Mouse (Mus musculus) forebrain, embryonic 12.5 days (tissue): ENCODE measurements at regions not wholly inside any gene's neighbourhood (a gene's known extent, or its start where the extent isn't known, plus 50 kb on each side); places are given as distances from the start of the nearest gene placed in this dataset.

Experiments
- ATAC-seq: fragments of 200-750 bp; cut with Nextera tagmentation; 2 replicates; pipeline ENCODE4 v1.8.0; 2017; ENCODE audit warnings: moderate TSS enrichment; ENCODE audit not compliant: low FRiP score
- H3K27ac ChIP-seq: fragments of 300-500 bp; sonication (generic); 2 replicates; pipeline ENCODE4 v1.5.1; 2016; ENCODE audit warnings: mild to moderate bottlenecking
- H3K27me3 ChIP-seq: fragments of 300-500 bp; sonication (generic); 2 replicates; pipeline ENCODE4 v1.6.1; 2016; ENCODE audit warnings: mild to moderate bottlenecking
- H3K36me3 ChIP-seq: fragments of 300-500 bp; sonication (generic); replicated peaks from 2 replicates; pipeline ENCODE4 v1.6.1; 2016; ENCODE audit warnings: mild to moderate bottlenecking
- H3K4me1 ChIP-seq: fragments of 300-500 bp; sonication (generic); 2 replicates; pipeline ENCODE4 v1.6.1; 2016
- H3K4me2 ChIP-seq: fragments of 300-500 bp; sonication (generic); 2 replicates; pipeline ENCODE4 v1.6.1; 2016; ENCODE audit warnings: mild to moderate bottlenecking, moderate library complexity
- H3K4me3 ChIP-seq: fragments of 300-500 bp; sonication (generic); replicated peaks from 2 replicates; pipeline ENCODE4 v1.5.1; 2016; ENCODE audit warnings: mild to moderate bottlenecking
- H3K9ac ChIP-seq: fragments of 300-500 bp; sonication (generic); 2 replicates; pipeline ENCODE4 v1.6.1; 2016; ENCODE audit warnings: mild to moderate bottlenecking
- H3K9me3 ChIP-seq: fragments of 300-500 bp; sonication (generic); 2 replicates; pipeline ENCODE4 v1.6.1; 2016
- WGBS: fragments of 180-500 bp; shearing (Covaris S2); methylation state at CpG from one replicate; pipeline ENCODE4 v1.1.7; 2016; 5-methylcytosine and 5-hydroxymethylcytosine counted together

DNA sequence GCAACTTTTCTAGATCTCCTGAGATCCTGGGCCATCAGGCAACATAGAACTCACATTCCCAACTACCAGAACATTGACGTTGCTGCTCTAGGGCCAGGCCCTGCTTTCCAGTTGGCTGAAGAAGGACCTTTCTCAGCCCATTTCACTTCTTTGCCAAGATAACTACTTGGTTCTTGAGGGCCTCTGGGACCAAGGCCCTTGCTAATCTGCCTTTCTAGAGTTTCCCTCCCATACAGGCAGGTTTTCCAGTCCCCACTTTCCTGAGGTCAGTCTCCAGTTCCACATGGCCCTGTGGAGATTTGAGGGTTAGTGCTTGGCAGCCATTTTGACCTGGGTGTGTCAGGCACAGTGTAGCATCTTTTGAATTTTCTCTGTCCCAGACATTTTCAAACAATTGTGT, 223.9 kb upstream of the Klhl29 start:
- H3K9ac ChIP-seq, result no peak overlapping the region
- no peaks in the 10 kb centered on the region for H3K36me3 ChIP-seq
- peaks cover 6% of the 10 kb centered on the region for H3K4me1 ChIP-seq
- H3K9me3 ChIP-seq, result no peaks in the 10 kb centered on the region
- H3K4me2 ChIP-seq, result no peak overlapping the region
- H3K27me3 ChIP-seq, result no peaks in the 10 kb centered on the region
- ATAC-seq, result no peak
- WGBS, result 93% methylated on average over 1 of the region's 1 CpGs
- H3K4me3 ChIP-seq, result no peak overlapping the region
- H3K27ac ChIP-seq, result no peak overlapping the region

DNA sequence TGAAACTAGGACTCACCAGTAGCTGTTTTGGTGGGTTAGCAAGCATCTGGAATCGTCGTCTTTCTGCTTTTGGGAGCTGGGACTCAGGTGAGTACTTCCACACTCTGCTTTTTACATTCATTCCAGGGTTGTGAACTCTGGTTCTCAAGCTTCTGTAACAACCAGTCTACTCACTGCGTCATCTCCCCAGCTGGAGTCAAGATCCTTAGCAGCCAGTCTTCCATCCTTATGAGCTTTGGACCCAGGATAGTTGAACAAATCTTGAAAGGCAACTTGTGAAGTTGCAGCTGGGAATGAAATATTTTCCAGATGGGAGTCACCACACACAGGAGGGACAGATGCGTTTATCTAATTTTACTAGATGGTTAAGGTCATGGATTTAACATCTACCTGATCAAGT, 223.5 kb upstream of the Klhl29 start:
- Histone ChIP-seq H3K27me3 (no peaks in the 10 kb centered on the region), H3K9me3 (no peaks in the 10 kb centered on the region), H3K36me3 (no peaks in the 10 kb centered on the region), H3K9ac (no peak overlapping the region), H3K4me1 (peaks cover 6% of the 10 kb centered on the region), H3K4me3 (no peak overlapping the region), H3K27ac (no peak overlapping the region), H3K4me2 (no peak overlapping the region)
- no peak for ATAC-seq
- 92% methylated on average over 4 of the region's 4 CpGs for WGBS

GRCm38 (mm10) chr12:5572831-5573230, 197.3 kb upstream of the Klhl29 start:
- 82% methylated on average over 6 of the region's 6 CpGs for WGBS
- H3K4me1 ChIP-seq, result no peaks in the 10 kb centered on the region
- ATAC-seq, result no peak
- no peak overlapping the region for H3K4me3 ChIP-seq
- H3K9me3 ChIP-seq, result no peaks in the 10 kb centered on the region
- H3K36me3 ChIP-seq, result no peaks in the 10 kb centered on the region
- H3K27ac ChIP-seq, result no peak overlapping the region
- H3K27me3 ChIP-seq, result no peaks in the 10 kb centered on the region
- no peak overlapping the region for H3K9ac ChIP-seq
- H3K4me2 ChIP-seq, result no peak overlapping the region

DNA sequence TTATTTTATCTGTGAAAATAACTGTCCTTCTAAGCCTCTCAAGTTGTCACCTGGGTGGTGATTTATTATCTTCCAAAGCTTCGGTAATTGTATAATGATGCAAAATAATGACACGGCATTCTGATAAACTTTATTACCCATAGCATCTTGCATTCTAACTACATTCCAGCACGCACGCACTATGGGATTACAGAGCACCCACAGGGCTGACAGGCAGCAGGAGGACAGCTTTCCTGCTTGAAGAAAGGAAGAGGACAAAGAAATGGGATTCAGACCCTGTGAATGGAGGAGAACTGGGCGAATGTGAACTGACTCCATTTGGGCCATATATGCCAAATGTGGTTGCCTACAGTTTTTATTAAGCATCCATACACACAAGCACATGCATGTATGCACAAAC, 193.5 kb upstream of the Klhl29 start:
- Histone ChIP-seq H3K4me1 (peaks cover 3% of the 10 kb centered on the region; the same call in 1 of the 2 replicates), H3K9me3 (no peaks in the 10 kb centered on the region), H3K27ac (no peak overlapping the region), H3K4me2 (no peak overlapping the region), H3K9ac (no peak overlapping the region), H3K36me3 (no peaks in the 10 kb centered on the region), H3K27me3 (no peaks in the 10 kb centered on the region), H3K4me3 (no peak overlapping the region)
- no peak for ATAC-seq
- 65% methylated on average over 5 of the region's 5 CpGs for WGBS

DNA sequence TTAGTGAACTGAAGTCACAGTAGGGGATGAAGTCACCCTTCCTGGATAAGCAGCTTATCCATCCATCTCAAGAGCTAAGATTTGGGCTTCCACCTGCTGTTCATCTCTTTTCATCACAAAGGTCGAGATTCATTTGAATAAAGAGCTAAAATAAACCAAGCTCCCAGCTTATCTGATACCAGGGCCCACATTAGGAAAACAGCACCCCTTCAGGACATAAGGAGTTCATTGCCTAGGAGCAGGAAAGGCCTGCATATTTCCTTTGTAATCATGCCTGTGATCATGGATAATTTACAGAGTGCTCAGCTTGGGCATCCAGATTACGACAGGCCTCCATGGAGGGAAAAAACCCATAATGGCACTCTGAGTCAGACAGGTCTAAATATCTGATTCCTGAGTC, 190.7 kb upstream of the Klhl29 start:
- Histone ChIP-seq H3K4me1 (peaks cover 3% of the 10 kb centered on the region; the same call in 1 of the 2 replicates), H3K27ac (no peak overlapping the region), H3K36me3 (no peaks in the 10 kb centered on the region), H3K27me3 (no peaks in the 10 kb centered on the region), H3K9ac (no peak overlapping the region), H3K9me3 (no peaks in the 10 kb centered on the region), H3K4me2 (no peak overlapping the region), H3K4me3 (no peak overlapping the region)
- 20% methylated on average over 2 of the region's 2 CpGs for WGBS
- ATAC-seq, result no peak

DNA sequence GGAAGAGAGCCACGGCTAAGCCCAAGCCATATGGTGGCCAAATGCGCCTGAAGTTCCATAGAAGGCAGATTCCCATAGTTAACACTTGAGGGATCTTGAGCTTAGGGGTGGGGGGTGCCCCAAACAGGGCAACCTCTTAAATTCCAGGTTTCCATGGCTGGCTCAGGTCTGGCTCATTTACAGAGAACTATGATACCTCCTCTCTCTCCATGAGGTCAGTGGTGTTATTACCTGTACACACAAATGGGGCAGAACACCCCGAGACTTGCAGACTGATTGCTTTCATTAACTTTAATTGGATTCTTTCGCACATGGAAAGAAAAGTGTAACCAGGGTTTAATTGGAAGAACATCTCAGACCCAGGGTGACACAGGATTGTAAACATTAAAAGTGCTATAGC, 177.1 kb upstream of the Klhl29 start:
- Histone ChIP-seq H3K36me3 (no peaks in the 10 kb centered on the region), H3K4me1 (peaks cover 9% of the 10 kb centered on the region), H3K4me2 (no peak overlapping the region), H3K27ac (no peak overlapping the region), H3K9ac (no peak overlapping the region), H3K9me3 (no peaks in the 10 kb centered on the region), H3K4me3 (no peak overlapping the region), H3K27me3 (no peaks in the 10 kb centered on the region)
- no peak for ATAC-seq
- 71% methylated on average over 4 of the region's 4 CpGs for WGBS

DNA sequence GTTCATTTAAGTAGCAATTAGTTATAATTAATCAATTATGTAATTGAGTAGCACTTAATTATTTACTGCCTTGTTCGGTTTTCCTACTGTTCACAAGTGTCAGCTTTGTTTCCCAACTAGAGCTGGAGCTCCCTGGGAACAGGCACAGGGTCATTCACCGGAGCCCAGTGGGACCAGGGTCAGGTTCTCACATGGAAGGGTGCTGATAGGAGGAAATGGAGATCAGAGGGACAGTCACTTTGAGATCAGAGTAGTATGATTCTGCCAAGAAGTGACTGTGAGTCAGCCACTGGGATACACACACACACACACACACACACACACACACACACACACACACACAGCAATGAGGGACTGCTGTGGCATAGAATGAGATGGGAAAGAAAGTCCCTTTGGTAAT, 176.4 kb upstream of the Klhl29 start:
- Histone ChIP-seq H3K4me2 (no peak overlapping the region), H3K27me3 (no peaks in the 10 kb centered on the region), H3K36me3 (no peaks in the 10 kb centered on the region), H3K9ac (no peak overlapping the region), H3K4me1 (peaks cover 9% of the 10 kb centered on the region), H3K4me3 (no peak overlapping the region), H3K9me3 (no peaks in the 10 kb centered on the region), H3K27ac (no peak overlapping the region)
- no peak for ATAC-seq
- 64% methylated on average over 2 of the region's 2 CpGs for WGBS

- Histone ChIP-seq H3K4me3 (no peak overlapping the region), H3K4me1 (peaks cover 9% of the 10 kb centered on the region), H3K9ac (no peak overlapping the region), H3K4me2 (no peak overlapping the region), H3K27me3 (no peaks in the 10 kb centered on the region), H3K27ac (no peak overlapping the region), H3K9me3 (no peaks in the 10 kb centered on the region), H3K36me3 (no peaks in the 10 kb centered on the region)
- peak; percentile 59 for ATAC-seq
- WGBS, result 27% methylated on average over 7 of the region's 7 CpGs
These were observed 174.3 kb upstream of the Klhl29 start for GRCm38 (mm10) chr12:5549796-5550195.

DNA sequence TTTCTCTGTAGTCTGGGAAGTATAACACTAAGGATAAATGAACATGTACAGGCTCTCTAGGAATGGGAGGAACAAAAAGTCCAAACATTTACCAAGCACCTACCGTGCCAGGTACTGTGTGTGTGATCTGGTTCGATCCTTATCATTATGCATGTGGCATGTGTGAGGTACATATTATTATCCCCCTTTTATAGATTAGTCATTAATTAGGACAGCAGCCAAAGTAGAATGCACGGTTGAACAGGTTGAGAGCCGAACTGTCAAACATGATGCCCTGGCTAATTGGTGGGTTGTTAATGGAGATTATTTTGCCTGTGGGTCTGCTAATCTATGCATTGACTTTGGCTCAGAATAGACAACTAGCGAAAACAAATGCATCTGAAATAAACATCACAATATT, 172.2 kb upstream of the Klhl29 start:
- no peak overlapping the region for H3K4me2 ChIP-seq
- H3K9ac ChIP-seq, result no peak overlapping the region
- H3K9me3 ChIP-seq, result no peaks in the 10 kb centered on the region
- H3K36me3 ChIP-seq, result no peaks in the 10 kb centered on the region
- H3K27ac ChIP-seq, result no peak overlapping the region
- ATAC-seq, result peak; percentile 21; the same call in 1 of the 2 replicates
- H3K27me3 ChIP-seq, result no peaks in the 10 kb centered on the region
- 44% methylated on average over 5 of the region's 5 CpGs for WGBS
- H3K4me3 ChIP-seq, result no peak overlapping the region
- H3K4me1 ChIP-seq, result peaks cover 9% of the 10 kb centered on the region

DNA sequence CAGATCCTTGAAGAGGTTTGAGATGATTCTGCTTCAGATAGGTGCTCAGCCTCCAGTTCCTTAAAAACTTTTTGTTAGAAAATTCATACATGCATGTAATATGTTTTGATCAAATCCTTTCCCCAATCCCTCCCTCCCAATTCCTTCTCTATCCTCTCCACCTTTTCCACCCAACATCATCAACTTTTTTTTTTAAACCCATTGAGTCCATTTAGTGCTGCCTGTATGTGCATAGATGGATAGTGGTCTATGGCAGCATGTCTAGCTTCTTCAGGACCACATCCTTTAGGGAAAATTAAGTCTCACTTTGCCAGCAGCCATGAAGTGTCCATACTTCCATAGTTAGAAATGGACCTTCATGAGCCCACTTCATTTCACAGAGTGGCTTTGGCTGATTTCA, 167.2 kb upstream of the Klhl29 start:
- no peaks in the 10 kb centered on the region for H3K27me3 ChIP-seq
- H3K4me1 ChIP-seq, result no peaks in the 10 kb centered on the region
- H3K36me3 ChIP-seq, result no peaks in the 10 kb centered on the region
- no peak overlapping the region for H3K9ac ChIP-seq
- H3K9me3 ChIP-seq, result no peaks in the 10 kb centered on the region
- no peak for ATAC-seq
- no peak overlapping the region for H3K4me3 ChIP-seq
- H3K4me2 ChIP-seq, result no peak overlapping the region
- no peak overlapping the region for H3K27ac ChIP-seq

GRCm38 (mm10) chr12:5496299-5496698, 120.8 kb upstream of the Klhl29 start:
- H3K4me1 ChIP-seq, result no peaks in the 10 kb centered on the region
- H3K9ac ChIP-seq, result no peak overlapping the region
- H3K36me3 ChIP-seq, result no peaks in the 10 kb centered on the region
- no peaks in the 10 kb centered on the region for H3K9me3 ChIP-seq
- no peaks in the 10 kb centered on the region for H3K27me3 ChIP-seq
- ATAC-seq, result no peak
- H3K4me2 ChIP-seq, result no peak overlapping the region
- 79% methylated on average over 4 of the region's 4 CpGs for WGBS
- H3K27ac ChIP-seq, result no peak overlapping the region
- H3K4me3 ChIP-seq, result no peak overlapping the region

DNA sequence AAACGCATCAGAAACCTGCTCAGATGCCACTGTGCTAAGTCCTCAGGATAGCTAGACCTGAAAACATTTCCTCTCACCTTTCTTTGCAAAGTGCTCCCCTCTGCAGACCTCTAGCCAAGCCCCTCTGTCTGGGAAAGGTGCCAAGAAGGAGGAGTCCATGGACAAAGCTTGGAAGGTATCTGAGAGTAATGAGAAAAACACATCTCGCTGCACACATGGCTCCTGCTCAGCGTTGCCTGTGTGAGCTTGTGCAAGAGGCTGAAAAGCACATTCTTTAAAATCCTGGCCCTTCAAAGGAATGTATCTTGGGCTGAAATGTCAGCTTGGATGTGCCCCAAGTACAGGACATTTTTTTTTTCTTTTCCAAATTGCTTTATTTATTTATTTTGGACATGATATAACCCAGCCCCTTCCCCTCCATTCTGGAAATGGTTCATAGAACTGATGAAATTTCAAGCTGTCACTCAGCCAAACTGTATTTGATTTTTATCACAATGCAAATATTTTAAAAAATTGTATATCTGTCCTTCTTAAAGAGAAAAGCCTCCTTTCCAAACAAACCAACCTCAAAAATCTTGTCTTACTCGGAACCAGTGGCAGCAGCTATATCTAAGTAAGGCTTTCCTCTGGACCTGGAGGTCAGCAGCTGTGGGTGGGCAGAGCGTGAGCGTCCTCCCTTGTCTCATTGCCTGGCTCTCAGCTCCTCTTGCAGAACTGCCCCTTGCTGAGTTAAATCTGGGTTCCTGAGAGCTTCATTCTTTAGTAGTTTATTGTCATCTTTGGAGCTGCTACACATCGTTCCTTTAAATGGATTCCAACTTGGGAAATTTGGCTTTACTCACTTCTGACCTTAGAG, 119.4 kb upstream of the Klhl29 start:
- H3K27me3 ChIP-seq, result no peaks in the 10 kb centered on the region
- H3K9me3 ChIP-seq, result no peaks in the 10 kb centered on the region
- 58% methylated on average over 7 of the region's 7 CpGs for WGBS
- no peak overlapping the region for H3K4me3 ChIP-seq
- no peak overlapping the region for H3K9ac ChIP-seq
- no peak overlapping the region for H3K27ac ChIP-seq
- H3K36me3 ChIP-seq, result no peaks in the 10 kb centered on the region
- no peak; the same call in 1 of the 2 replicates for ATAC-seq
- H3K4me1 ChIP-seq, result no peaks in the 10 kb centered on the region
- H3K4me2 ChIP-seq, result no peak overlapping the region

DNA sequence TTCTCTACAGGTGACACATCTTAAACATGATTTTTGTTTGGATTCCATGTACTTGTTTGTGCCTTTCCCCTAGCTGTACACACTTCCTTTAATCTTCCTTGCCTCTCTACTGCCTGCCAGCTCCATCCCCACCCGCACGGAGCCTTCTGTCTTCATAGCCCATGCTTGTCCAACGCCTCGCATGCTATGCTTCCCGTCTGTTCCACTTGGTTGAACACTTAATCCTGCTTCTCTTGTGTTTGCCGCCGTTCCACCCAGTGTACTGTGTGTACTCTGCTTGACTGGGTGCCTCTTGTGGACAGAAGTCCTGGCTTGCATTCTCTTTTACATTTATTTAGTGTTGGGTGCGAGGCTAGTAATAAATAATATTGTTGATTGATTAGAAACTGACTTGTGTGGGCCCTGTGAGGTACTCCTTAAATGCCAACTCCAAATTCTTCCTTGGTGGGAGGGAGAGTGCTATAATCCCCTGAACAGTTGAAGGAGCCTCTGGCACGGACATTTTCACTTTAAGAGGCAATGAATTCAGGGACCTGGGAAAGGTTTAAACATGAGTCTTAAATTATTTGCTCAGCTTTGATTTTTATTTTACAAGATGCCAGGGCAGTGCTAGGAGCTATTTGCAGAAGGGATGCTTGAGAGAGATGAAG, 88.9 kb upstream of the Klhl29 start:
- Histone ChIP-seq H3K36me3 (no peaks in the 10 kb centered on the region), H3K4me1 (no peaks in the 10 kb centered on the region; the same call in 1 of the 2 replicates), H3K27me3 (no peaks in the 10 kb centered on the region), H3K4me2 (no peak overlapping the region), H3K9ac (no peak overlapping the region), H3K4me3 (no peak overlapping the region), H3K9me3 (no peaks in the 10 kb centered on the region), H3K27ac (no peak overlapping the region)
- no peak for ATAC-seq
- 31% methylated on average over 9 of the region's 9 CpGs for WGBS
